Mouse (Mus musculus) left cerebral cortex, postnatal 14 days (tissue): ENCODE measurements at regions not wholly inside any gene's neighbourhood (a gene's known extent, or its start where the extent isn't known, plus 50 kb on each side); places are given as distances from the start of the nearest gene placed in this dataset.
A peak's percentile ranks its signal among the peaks of the same experiment; 100 is the strongest.

Source experiments
- DNase-seq, 2 experiments: peaks; one replicate each; pipeline ENCODE4 v3.0.0; 2021 to 2022; ENCODE audit warnings: low spot score in 2 of 2, mixed read lengths in 1 of 2
- intact Hi-C: fragments of 180-260 bp; cut with DNase I; formaldehyde crosslinking; loops from one replicate; pipeline ENCODE4 v1.15.1; 2025

DNA sequence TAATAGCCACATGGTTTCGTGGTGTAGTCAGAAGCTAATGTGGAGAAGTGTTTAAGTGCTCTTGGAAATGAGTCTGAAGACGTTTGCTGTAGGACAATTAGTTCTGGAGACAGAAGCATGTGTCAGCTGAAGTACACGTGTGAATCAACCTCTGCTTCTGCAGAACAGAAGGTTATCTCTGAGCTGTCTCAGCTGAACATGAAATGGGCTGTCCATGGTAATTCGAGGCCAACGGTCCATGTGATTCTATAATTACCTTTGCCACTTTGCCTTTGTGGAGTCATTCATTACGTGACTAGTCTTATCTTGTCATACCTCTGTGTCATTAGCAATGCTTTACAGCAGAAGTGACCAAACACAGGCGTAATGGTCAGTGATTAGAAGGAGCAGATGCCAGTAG, 295.6 kb upstream of the Veph1 start:
- intact Hi-C loops = no loop called here
- no peak for DNase-seq

DNA sequence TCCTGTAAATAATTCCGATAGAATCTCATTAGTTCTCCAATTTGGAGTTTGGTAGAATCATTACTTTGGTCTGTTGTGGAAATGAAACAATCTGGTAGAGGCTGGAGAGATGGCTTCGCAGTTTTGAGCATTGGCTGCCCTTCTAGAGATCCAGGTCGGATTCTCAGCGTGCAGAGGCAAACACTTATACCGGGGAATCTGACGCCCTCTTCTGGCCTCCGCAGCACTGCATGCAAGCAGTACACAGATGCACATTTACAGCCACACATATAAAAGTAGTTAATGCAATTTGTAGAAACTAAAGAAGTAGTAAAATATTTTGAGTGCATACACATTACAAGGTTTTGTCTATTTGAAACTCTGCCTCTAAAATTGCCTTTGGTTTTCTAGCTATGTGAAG, 294.1 kb upstream of the Veph1 start:
- no peak for DNase-seq
- intact Hi-C loops = no loop called here

DNA sequence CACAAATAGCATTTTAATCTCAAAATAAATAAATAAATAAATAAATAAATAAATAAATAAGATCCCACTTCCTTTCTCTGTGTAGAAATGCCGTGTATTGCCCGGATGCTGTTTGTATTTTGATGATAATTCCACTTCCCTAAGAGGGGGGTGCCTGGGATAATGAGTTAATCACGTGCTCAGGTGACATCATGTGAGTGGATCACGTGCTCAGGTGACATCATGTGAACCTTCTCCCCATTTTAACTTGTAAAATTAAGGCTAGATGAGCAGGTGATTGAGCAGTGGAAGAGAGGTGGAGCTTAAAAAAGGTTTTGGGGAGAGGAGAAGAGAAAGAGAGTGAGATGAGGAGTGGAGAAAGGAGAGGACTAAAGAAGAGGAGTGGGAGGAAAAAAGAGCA, 292.8 kb upstream of the Veph1 start:
- intact Hi-C loops = no loop called here
- no peak for DNase-seq

DNA sequence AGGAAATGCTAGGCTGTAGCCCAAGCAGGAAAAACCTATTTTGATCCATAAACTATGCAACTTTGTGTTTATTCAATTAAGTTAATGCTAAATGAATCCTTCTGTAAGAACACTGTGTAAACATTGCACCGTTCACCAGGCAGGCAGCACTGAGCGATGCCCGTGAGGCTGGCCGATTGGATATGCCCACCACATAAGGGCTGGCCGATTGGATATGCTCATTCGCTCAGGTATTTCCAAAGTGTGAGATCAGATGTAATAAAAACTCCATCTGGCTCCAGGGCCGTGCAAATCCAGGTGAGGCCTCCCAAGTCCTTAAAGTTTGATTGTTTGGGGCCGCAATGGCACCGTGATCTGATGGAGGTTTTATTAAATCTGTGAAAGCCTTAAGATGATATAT, 288.2 kb upstream of the Veph1 start:
- intact Hi-C loops = no loop called here
- no peak for DNase-seq

DNA sequence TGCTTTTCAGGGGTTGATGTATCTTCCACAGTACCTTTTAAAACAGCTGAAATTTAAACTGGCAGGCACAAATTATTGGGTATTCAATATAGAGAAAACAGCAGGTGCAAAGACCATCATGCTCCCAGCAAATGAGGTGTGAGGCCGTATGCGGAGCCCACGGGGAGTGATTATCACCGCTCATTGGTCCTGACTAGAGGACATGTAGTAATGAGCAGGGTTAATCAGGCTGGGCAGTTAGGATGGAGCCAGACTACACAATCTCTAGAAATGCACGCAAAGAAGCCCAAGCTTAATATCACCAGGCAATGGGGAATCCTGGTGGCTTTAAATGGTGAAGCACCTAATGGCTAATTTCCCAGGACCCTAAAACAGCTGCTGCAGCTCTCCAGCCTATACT, 287.5 kb upstream of the Veph1 start:
- intact Hi-C loops = no loop called here
- no peak for DNase-seq

DNA sequence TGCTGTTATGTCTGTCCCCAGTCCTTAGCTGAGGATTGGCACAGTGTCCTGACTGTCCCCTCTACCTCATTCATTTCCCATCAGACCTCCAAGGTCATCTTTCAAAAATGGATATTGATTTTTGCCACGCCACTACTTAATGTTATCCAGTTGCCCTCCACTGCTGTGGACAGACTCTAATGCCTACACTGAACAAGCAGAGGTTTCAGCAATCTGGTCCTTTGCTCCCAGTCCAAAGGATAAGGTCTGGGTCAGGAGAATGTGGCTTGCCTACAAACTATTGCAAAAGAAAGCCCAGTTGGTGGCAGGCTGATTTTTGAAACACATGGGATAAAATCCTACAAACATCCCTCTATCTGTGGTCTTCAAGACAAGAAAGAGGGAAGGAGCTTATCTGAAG, 280.0 kb upstream of the Veph1 start:
- DNase-seq = no peak
- intact Hi-C loops = no loop called here

DNA sequence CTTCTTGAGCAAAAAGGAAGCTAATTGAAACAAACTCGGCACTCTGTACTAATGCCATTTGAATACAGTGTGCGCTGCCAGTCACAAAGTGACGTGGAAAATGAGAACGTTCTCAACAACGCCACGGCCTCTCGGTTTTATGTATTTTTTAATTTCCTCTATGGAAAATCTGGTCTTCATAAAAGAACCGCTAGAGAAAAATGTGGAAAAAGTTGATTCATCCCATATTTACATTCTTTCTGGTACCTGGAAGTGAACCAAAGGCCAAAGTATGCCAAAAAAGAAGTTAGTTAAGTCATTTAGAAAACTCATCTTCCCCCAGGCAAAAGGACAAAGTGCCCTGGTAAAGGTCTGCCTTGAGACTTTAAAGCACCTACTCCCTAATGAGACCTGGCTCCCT, 277.7 kb upstream of the Veph1 start:
- intact Hi-C loops = no loop called here
- DNase-seq = no peak

DNA sequence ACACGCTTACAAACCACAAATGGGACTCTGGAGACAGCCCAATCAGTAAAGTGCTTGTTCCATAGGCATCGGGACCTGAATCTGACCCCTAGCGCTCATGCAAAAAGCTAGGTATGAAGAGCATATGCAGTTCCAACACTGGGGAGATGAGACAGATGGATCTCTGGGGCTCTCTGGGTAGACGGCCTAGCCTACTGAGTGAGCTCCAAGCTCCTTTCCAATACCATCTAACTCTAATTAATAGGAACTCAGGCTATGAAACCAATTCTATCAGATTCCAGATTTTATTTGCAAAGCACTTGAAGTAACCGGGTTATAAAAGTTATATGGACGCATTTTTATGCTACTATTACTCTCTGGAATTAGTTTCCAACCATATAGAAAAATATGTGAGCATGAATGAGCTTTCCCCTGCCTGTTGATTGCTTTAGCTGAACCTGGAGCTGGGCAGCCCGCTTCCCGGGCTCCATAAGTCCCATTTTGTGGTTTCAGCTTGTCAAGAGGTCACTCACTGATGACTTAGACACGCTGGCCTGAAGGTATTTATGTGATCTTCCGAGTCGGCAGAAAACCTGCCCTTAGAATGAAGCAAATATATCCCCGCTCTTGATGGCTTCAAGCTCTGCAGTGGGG, 276.4 kb upstream of the Veph1 start:
- DNase-seq = no peak
- intact Hi-C loops = no loop called here

DNA sequence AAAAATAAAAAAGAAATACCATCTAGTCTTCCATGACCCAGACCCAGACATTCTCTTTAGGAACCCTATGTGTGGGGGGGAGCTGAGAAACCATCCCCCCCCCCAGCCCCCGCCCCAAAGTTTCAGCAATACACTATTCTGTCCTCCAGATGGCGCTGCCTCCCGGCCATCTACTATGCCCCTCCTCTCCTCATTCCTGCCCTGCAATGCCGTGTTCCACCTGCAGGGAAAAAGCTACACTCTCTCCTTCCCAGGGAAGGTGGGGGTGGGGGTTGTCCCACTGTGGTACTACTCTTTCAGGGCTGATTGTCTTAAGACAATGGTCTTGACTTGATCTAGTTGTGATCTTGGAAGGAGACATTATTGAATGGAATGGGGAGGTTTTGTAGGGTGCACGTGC, 273.7 kb upstream of the Veph1 start:
- intact Hi-C loops = no loop called here
- no peak for DNase-seq

DNA sequence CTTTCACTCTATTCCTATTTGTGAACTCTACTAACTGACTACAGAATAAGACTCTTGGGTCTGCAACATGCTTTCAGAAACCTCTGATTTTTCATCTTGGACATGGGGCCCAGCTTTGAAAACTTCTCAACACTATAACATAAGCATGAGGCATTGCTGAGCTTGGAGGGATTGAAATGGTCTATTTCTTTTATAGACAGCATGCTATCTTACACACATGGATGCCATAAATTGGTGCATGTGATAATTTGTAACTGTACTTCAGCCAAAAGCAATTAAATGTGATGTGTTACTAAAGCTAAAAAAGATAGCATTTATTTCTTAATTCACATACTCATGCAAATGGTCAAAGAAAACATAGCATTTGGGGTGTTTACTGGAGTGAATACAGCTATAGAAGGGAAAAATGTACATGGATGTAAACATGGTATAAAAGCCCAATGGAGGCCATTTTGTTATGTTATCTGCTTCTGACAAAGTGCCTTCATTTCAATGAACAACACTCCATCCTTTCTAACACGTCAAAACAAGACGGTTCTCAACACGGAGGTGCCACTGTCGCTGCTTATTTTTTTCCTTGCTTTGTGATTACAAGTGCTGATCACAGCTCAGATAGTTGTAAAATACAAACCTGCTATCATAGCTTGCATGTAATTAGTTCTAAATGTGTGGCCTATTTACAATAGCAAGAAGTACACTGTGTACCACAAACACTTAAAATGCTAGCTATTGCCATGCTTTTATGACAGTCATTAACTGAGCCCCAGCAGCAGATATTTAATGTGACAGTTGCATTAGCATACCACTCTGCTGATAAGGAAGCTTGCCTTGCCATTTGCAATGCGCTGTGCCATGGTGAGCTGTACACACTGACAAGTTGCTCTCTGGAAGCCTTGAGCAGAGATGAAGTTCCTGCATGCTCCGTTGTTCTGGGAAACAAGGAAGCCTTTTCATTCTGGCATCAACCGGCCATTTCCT, 267.9 kb upstream of the Veph1 start:
- intact Hi-C loops = no loop called here

DNA sequence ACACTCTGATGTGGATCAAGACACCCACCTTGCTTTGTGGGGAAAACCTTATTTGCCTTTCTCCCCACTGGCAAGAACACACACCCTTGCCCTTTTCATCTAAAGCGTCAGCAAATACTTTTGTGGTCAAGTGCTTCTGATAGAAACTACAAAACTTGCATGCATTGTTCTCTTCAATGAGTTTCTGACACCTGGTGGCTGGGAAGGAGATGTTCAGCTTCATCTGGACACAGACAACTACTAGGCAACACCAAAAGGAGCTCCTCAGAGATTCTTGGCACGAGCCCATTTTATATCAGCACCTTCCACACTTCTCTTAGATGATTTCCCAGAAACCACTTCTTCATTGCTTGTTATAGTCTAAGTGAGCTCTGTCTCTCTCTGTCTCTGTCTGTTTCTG, 266.7 kb upstream of the Veph1 start:
- DNase-seq = no peak
- intact Hi-C loops = no loop called here

More for the DNA sequence above, 267.9 kb upstream of the Veph1 start:
- DNase-seq = no peak

DNA sequence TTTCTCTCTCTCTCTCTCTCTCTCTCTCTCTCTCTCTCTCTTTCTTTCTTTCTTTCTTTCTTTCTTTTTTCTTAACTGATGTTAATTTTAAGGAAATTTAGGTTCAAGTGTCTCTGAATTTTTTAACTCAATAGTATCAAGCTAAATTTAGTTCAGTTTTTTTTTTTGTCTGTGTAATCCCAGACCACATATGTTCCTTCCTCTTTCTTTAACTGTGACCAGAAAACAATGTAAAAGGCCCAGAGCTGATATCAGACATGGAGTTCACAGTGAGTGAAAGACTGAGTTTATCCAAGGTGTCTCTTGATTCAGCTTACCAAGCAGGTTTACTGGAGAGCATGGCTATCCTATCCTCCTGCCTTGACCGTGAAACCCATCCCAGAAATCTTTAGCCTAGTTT, 258.9 kb upstream of the Veph1 start:
- intact Hi-C loops = no loop called here

DNA sequence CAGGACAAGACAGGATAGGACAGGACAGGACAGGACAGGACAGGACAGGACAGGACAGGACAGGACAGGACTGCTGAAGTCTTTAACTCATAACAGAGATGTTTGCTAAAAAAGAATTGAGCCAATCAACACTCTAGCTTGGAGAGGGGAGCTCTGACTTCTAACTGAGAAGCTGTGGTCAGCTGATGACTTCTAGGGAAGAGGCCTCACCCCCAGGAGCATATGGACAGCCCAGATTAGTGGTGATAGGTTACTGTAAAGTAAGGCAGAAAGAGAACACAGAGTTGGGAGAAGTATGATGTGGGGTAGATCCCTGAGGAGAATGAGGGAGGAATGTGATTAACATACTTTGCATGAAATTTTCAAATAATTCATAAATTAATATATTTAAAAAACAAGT, 254.3 kb upstream of the Veph1 start:
- intact Hi-C loops = no loop called here
- DNase-seq = no peak

More for the DNA sequence above, 258.9 kb upstream of the Veph1 start:
- no peak for DNase-seq

DNA sequence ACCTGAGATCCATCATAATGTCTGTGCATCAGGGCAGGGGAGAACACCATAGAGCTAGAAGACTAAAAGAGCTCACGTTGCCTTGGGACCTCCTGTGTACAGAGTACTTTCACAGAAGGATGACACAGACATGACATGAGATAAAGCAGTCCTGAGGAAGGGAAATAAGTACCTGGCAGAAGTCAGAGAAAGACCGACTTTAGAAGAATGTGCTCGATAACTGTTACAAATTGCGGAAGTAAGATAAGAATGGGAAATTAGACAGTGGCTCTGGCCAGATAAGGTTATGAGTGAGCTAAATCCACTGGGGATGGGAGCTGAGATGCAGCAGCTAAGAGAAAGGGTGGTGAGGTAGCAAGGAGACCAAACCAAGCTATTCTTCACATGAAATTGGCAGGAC, 249.9 kb upstream of the Veph1 start:
- no peak for DNase-seq
- intact Hi-C loops = no loop called here

DNA sequence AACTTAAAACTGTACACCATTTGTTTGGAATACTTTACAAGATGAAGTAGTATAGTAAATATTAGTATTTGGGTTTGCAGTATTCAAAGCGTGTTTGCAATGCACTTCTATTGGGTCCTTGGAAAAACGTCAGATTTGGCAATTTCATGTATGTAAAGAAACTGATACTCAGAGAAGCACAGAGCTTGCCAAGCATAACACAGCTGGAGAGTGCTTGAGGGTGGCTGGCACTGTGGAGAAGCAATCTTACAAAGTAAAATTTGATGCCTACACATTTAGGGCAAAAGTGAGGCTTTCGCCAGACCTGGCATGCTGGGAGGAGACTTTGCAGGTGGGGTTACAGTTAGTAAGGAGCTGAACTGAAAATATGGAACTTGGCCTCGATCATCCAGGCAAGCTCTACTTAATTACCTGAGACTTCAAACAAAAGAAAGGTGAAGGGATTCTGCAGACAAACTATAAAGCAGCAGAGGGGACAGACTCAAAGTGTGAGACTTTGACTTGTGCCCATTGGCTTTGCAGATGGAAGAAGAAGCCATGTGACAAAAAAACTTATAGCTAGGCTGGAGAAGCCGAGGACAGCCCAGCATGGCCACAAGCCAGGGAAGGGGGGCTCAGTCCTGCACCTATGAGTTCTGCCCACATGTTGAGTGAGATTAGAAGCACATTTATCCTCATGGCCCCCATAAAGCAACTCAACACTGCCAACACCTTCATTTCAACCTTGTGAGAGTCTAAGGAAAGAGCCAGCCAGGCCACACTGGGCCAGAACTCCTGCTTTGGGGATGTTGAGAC, 247.7 kb upstream of the Veph1 start:
- DNase-seq = no peak
- intact Hi-C loops = no loop called here

DNA sequence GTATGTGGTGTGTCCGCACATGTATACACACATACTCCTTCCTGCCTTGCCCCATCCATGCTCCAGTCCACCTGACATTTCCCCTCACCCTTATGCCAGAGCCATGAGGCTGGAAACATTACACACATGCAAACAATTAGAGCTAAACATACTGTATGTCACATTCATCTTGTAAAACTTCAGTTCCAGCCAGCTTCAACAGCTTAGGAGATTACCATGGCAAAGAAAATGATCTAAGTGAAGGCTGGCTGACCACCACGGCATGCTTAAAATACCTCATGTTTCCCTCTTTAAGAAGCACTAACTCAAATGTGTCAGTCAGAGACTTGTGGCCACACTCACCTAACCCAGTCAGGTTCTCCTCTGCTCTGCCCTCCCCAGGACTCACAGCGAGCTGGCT, 246.2 kb upstream of the Veph1 start:
- DNase-seq = no peak
- intact Hi-C loops = no loop called here

DNA sequence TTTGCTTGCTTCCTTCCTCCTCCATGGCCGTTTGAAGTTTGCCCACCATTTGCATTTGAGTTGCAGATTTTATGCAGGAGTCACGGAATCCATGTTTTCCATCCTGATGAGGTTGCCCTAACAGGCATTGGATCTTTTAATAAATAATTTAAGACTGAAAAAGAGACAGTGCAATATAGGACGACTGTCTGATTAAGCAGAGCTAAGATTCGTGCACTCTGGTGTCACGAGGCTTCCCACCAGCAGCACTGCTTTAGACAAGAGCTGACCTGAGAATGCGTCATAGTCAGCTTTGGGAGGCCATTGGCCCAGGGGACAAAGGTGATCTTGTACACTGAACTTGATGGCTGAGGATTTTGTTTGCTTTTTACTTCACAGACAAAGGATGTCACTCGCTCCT, 241.3 kb upstream of the Veph1 start:
- intact Hi-C loops = no loop called here
- DNase-seq = no peak

DNA sequence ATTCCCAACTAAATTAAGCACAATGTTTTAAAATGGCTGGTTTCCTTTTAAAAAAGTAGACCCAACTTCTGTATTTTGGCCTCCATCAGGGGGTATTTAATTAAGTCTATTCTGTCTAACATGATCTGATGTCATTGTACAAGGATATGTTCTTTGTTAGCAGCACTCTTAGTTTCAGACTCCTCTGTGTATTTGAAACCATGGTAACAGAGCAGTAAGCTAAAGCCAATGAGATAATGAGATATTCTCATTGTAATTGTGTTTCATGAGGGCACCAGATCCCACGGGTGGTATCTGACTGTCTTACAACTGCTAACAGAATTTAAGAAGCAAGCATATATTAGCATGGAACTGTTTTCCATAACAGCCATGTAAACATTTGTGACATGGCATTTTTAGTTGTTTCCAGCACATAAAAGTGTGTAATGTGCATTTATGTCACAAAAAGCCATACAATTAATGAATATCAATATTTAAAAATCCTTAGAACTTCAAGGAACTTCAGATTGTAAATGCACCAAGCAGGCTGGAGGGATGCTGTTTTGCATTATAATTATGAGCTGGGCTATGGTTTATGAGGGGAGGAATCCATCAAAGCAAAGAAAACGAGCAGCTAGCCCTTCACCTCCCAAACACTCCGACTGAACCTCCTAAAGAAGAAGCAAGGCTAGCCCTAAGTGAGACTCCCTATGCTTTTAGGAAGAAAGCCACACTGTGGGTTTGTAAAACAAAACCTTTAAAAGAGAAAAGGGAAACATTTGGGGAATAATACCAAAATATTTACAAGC, 240.7 kb upstream of the Veph1 start:
- intact Hi-C loops = no loop called here
- DNase-seq = peak in 1 of 2 experiments; percentile 11

DNA sequence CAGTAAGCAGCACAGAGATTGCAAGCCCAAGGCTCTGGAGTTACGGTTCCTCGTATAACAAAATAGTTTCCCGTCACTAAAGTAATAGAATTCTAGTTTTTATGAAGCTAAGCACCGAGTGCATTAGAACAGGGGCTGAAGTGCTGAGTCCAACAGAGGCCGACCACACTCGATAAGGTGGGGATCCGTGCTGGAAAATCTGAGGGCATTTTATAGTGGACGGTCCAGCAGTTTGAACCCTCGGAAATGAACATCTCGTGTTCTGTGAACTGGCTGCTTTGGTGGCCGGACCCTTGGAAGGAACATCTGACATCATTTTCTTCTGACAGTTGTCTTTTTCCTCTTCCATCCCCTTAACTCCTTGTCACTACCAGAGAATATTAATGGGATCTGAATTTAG, 240.0 kb upstream of the Veph1 start:
- intact Hi-C loops = no loop called here
- no peak for DNase-seq
